Comparison of ENCODE assay signal across 19 mouse cellular contexts in genomic region chr13:8152168-8152567, GRCm38 (mm10). TPM values are rescaled to one million over a fixed set of nuclear protein-coding genes. Genes with fewer than 3 reads are reported as not detected.
"Had no signal": no experiment of that assay in that cellular context is flagged by ENCODE, and none has a peak within 500 bp of the region (broad histone marks: within the 10 kb centered on the region; RNA-seq: fewer than 3 reads in every experiment).

No protein-coding gene starts in this region.

- H3K36me3 ChIP-seq: limb, embryonic 12.5 days; limb, embryonic 15.5 days; midbrain, embryonic 12.5 days; midbrain, embryonic 15.5 days; neural tube, embryonic 12.5 days; neural tube, embryonic 15.5 days had no signal

- H3K4me1 ChIP-seq: limb, embryonic 12.5 days; limb, embryonic 15.5 days; midbrain, embryonic 12.5 days; midbrain, embryonic 15.5 days; neural tube, embryonic 12.5 days; neural tube, embryonic 15.5 days had no signal

- ATAC-seq: liver, postnatal 0 days; lung, postnatal 0 days; midbrain, embryonic 15.5 days had no signal

- H3K9me3 ChIP-seq: limb, embryonic 12.5 days; limb, embryonic 15.5 days; midbrain, embryonic 12.5 days; midbrain, embryonic 15.5 days; neural tube, embryonic 12.5 days; neural tube, embryonic 15.5 days had no signal

- H3K4me2 ChIP-seq: limb, embryonic 12.5 days; limb, embryonic 15.5 days; liver, embryonic 11.5 days; lung, embryonic 14.5 days; midbrain, embryonic 12.5 days; midbrain, embryonic 15.5 days; neural tube, embryonic 12.5 days; neural tube, embryonic 15.5 days had no signal

- H3K9ac ChIP-seq: limb, embryonic 12.5 days; limb, embryonic 15.5 days; liver, embryonic 14.5 days; liver, postnatal 0 days; lung, embryonic 14.5 days; midbrain, embryonic 12.5 days; midbrain, embryonic 15.5 days; neural tube, embryonic 12.5 days; neural tube, embryonic 15.5 days had no signal

- H3K27me3 ChIP-seq: limb, embryonic 12.5 days; limb, embryonic 15.5 days; midbrain, embryonic 12.5 days; midbrain, embryonic 15.5 days; neural tube, embryonic 12.5 days; neural tube, embryonic 15.5 days had no signal

- H3K27ac ChIP-seq: limb, embryonic 12.5 days; limb, embryonic 15.5 days; liver, embryonic 14.5 days; macrophage; midbrain, embryonic 12.5 days; midbrain, embryonic 15.5 days; neural tube, embryonic 12.5 days; neural tube, embryonic 15.5 days had no signal

- DNase-seq: kidney, postnatal 14 days; kidney, postnatal 4 days; left cerebral cortex, postnatal 4 days; liver, postnatal 0 days; lung, embryonic 14.5 days; thymus, adult 18-20 months; thymus, postnatal 36 days had no signal

- H3K4me3 ChIP-seq: limb, embryonic 12.5 days; limb, embryonic 15.5 days; midbrain, embryonic 12.5 days; midbrain, embryonic 15.5 days; neural tube, embryonic 12.5 days; neural tube, embryonic 15.5 days had no signal

RNA-seq across cellular contexts. Expression of gene Adarb2, which starts 50.5 kb away (rescaled TPM):
- polyA plus RNA-seq: lung, postnatal 0 days; macrophage; small intestine, adult 2 months; testis, adult 2 months had no signal
